Mouse (Mus musculus): ENCODE data around the gene Slc39a5. TPM values are rescaled to one million over a fixed set of nuclear protein-coding genes. Genes with fewer than 3 reads are reported as not detected.

Slc39a5 gene
- polyA plus RNA-seq, 1 experiment from 2014 or later, result 47.1 TPM

DNA sequence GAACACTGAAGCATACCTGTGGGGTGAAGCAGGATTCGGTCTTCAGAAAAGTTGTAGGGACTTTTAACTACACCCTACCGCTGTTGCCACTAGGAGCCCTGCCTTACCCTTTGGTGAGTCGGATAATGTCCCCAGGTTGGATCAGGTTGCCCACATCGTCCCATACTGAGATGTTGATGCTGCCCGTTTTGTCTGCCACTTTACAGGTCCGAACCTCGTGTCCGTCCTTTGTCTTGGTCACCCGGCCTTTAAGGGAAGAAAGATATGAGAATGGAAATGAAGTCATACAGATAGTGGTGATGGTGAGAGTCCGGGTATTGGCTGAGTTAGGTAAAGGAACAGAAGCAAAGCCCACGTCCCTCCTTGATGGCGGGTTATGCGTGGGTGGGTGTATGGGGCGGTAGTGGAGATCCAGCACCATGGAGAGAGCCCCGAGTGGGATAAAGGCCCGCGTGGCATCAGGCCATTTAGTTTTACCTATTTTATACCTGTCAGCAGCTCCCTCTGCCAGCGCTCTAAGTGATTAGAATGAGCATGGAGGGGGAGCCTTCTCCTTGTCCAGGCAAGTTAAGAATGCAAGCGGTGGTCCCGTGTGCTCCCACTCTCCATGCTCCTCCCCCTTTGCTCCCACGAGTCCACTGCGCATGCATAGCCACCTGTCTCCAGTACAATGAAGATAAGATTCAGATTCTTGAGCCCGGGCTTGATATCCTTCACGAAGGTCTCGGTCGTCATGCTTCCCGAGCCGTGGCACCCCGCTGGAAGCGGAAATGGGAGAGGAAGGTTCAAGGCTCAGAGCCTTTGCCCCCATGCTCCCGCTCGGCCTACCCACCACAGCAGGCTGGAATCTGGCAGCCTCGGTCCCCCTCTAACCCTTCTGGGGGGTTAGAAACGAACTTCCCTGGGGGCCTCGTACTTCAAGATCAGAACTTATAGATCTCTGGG, 7.8 kb upstream of the Slc39a5 start:
- H3K9me3 ChIP-seq (replicated peaks), result no peaks in the 10 kb centered on the region
- WGBS, result 16% methylated on average over 35 of the region's 35 CpGs
- no peak for ATAC-seq (replicated peaks; ENCODE audit: low FRiP score)

DNA sequence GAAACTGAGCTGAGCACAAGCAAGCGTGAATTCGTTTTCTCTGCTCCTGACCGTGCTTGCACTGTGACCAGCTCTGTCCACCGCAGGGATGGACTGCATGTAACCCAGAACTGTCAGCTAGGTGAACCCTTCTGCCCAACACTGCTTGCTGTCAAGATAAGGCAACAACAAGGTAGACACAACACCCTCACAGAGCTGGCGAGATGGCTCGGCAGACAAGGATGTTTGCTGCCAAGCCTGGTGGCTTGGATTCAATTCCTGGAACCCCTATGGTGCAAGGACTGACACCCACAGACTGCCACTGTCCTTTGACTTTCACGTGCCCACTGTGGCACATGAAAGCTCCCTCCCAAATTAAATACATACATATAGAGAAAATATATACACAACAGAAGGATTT, 2.9 kb upstream of the Slc39a5 start:
- Histone ChIP-seq H3K9ac (no peak overlapping the region), H3K36me3 (peaks cover 21% of the 10 kb centered on the region), H3K4me3 (replicated peaks) (no peak overlapping the region), H3K4me1 (peaks cover 31% of the 10 kb centered on the region), H3K27me3 (no peaks in the 10 kb centered on the region), H3K9me3 (replicated peaks) (no peaks in the 10 kb centered on the region), H3K27ac (no peak overlapping the region), H3K4me2 (no peak overlapping the region)
- WGBS, result 85% methylated on average over 7 of the region's 7 CpGs
- ATAC-seq (replicated peaks; ENCODE audit: low FRiP score), result no peak

More for the DNA sequence above, 7.8 kb upstream of the Slc39a5 start:
- Histone ChIP-seq H3K4me2 (peak overlapping the region; percentile 96), H3K27me3 (no peaks in the 10 kb centered on the region), H3K4me3 (replicated peaks) (peak overlapping the region; percentile 67), H3K36me3 (peaks cover 26% of the 10 kb centered on the region), H3K4me1 (peaks cover 46% of the 10 kb centered on the region), H3K27ac (peak overlapping the region; percentile 34), H3K9ac (peak overlapping the region; percentile 61)

DNA sequence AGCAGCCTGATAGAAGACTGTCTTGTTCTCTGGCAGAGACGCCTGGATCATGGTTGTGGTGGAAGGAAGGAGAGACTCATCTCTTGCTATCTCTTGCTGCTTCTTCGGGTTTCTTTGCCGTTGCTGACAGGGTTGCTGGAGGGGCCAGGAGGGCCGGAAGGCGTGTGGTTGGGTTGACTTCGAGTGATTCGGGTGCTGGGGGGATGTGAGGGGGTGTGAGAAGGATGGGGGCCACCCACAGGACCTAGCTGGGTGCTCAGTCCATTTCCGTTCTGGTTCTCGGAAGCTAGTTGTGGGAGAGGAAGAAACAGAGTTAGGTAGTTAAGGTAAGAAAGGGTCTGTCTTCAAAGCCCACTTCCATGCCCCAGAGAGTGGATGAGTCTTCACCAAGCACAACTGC, 609 bp upstream of the Slc39a5 start:
- no peaks in the 10 kb centered on the region for H3K27me3 ChIP-seq
- H3K4me3 ChIP-seq (replicated peaks), result no peak overlapping the region
- H3K27ac ChIP-seq, result no peak overlapping the region
- no peaks in the 10 kb centered on the region for H3K9me3 ChIP-seq (replicated peaks)
- ATAC-seq (replicated peaks; ENCODE audit: low FRiP score), result no peak
- H3K4me1 ChIP-seq, result peaks cover 25% of the 10 kb centered on the region
- H3K36me3 ChIP-seq, result peaks cover 19% of the 10 kb centered on the region
- no peak overlapping the region for H3K4me2 ChIP-seq
- 78% methylated on average over 9 of the region's 9 CpGs for WGBS
- no peak overlapping the region for H3K9ac ChIP-seq

DNA sequence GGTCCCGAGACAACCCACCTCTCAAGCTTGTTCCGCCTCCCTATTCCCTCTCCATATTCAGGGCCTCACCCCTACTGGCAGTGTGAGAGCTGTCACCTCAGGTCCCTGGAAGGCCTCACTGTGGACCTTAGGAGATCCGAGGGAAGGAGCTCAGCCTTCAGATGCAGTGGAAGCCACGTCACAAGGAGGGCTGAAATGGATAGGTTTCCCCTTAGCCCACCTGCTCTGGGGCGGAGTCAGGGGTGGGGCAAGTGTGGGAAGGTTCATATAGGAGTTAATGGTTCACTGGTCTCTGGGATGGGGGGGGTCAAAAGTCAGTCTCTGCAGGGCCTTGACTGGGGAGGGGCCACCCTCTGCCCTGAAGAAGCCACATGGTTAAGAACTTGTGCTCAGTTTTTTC, 691 bp downstream of the Slc39a5 start:
- WGBS, result 20% methylated on average over 5 of the region's 5 CpGs
- Histone ChIP-seq H3K27me3 (no peaks in the 10 kb centered on the region), H3K4me3 (replicated peaks) (peak overlapping the region; percentile 29), H3K27ac (peak overlapping the region; percentile 66), H3K9me3 (replicated peaks) (no peaks in the 10 kb centered on the region), H3K9ac (no peak overlapping the region), H3K4me1 (peaks cover 29% of the 10 kb centered on the region), H3K36me3 (peaks cover 19% of the 10 kb centered on the region), H3K4me2 (peak overlapping the region; percentile 48)
- peak; percentile 83 for ATAC-seq (replicated peaks; ENCODE audit: low FRiP score)

DNA sequence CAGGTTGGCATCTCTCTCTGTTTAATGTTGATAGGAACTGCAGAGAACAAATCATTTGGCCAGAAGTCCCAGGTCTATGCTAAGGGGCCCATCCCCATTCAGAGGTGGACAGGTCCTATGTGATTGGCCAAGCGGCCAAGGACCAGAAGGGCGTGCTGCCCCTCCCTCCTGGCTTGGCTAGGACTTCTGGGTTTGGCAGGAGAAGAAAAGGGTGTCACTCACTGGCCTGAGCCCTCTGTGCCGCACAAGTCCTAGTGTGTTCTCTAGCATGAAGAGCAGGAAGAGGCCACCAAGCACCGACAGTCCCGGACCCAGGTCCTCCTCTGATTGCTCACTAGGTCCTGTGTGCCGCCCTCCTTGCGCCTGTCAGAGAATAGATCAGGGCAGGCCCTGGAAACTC, 3.6 kb downstream of the Slc39a5 start:
- H3K4me2 ChIP-seq, result no peak overlapping the region
- no peak overlapping the region for H3K4me3 ChIP-seq (replicated peaks)
- peaks cover 34% of the 10 kb centered on the region for H3K4me1 ChIP-seq
- no peaks in the 10 kb centered on the region for H3K27me3 ChIP-seq
- H3K9ac ChIP-seq, result no peak overlapping the region
- H3K27ac ChIP-seq, result no peak overlapping the region
- peaks cover 47% of the 10 kb centered on the region for H3K36me3 ChIP-seq
- no peak for ATAC-seq (replicated peaks; ENCODE audit: low FRiP score)
- WGBS, result 55% methylated on average over 7 of the region's 7 CpGs
- H3K9me3 ChIP-seq (replicated peaks), result no peaks in the 10 kb centered on the region

DNA sequence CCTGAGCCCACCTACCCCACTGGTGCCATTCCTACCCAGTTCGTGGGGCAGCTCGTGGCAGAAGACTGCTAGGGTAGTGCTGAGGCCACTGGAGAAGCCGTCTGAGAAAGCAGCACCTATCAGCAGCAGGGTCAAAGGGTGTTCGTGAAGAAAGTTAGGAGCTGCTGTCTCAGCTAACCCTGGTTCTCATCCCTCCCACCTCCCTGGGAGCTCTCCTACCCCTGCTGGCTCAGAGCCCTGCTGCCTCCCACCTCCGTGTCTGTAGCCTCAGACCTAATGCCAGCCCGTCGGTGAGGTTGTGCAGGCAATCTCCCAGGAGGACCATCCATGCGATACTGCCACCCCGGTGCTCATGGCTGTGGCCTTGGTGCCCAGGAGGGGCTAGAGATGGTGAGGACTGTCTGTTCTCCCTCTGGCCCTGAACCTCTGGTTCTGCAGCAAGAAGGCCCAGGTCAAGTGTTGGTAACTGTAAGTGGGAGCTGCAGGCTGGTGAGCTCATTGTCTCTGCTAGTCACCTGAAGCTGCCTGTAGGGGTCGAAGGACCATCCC, 4.2 kb downstream of the Slc39a5 start:
- H3K9me3 ChIP-seq (replicated peaks), result no peaks in the 10 kb centered on the region
- no peak overlapping the region for H3K9ac ChIP-seq
- H3K27me3 ChIP-seq, result no peaks in the 10 kb centered on the region
- H3K4me2 ChIP-seq, result no peak overlapping the region
- peaks cover 34% of the 10 kb centered on the region for H3K4me1 ChIP-seq
- no peak overlapping the region for H3K4me3 ChIP-seq (replicated peaks)
- ATAC-seq (replicated peaks; ENCODE audit: low FRiP score), result no peak
- WGBS, result 67% methylated on average over 10 of the region's 10 CpGs
- H3K36me3 ChIP-seq, result peaks cover 53% of the 10 kb centered on the region
- H3K27ac ChIP-seq, result no peak overlapping the region

DNA sequence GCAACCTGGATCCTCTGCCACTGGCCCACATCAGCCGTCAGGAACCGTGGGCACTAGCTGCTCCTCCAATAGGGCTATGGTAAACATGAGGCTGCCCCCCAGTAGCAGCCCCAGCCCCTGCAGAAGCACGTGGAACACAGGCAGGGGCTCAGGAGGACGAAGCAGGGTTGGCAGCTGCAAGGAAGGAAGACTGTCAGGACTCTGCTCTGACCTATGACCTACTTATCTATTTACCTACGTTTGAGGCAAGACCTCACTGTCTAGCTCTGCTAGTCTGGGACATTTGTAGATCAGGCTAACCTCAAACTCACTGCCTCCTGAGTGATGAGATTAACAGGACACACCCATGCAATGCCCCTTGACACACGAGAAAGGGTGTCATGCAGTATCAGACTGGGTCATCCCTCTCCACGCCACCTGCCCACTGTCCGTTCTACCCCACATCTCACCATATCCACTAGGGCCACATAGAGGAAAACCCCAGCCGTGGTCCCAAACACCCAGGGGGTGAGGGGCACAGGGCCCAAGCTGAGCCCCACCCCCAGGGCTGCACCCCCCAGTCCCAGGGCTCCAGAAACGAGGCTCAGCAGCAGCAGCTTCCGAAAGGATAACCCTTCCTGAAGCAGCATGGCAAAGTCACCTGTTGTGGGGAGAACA, 4.9 kb downstream of the Slc39a5 start:
- H3K4me1 ChIP-seq, result peaks cover 32% of the 10 kb centered on the region
- no peak overlapping the region for H3K4me3 ChIP-seq (replicated peaks)
- no peaks in the 10 kb centered on the region for H3K27me3 ChIP-seq
- H3K4me2 ChIP-seq, result no peak overlapping the region
- H3K9me3 ChIP-seq (replicated peaks), result no peaks in the 10 kb centered on the region
- H3K36me3 ChIP-seq, result peaks cover 60% of the 10 kb centered on the region
- WGBS, result 67% methylated on average over 11 of the region's 11 CpGs
- H3K27ac ChIP-seq, result no peak overlapping the region
- H3K9ac ChIP-seq, result no peak overlapping the region
- no peak for ATAC-seq (replicated peaks; ENCODE audit: low FRiP score)

DNA sequence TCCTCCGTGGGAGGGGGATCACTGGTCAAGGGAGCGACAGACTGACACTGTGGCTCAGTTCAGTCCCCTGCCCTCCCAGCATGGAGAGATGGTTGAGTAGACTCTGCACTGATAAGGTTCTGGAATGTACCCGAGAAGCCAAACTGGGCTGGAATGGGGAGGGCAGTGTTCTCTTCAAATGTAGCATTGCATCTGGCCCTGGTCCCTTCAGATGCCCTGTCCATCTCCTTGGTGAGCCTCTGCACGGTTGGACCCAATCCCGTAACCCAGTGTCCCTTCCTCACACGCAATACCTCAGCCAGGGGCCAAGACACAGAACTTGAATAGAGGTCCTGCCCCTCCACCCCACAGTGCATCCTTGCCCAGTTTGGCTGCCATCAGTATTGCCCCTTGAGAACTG, 9.2 kb downstream of the Slc39a5 start:
- no peaks in the 10 kb centered on the region for H3K9me3 ChIP-seq (replicated peaks)
- peaks cover 100% of the 10 kb centered on the region for H3K36me3 ChIP-seq
- H3K4me3 ChIP-seq (replicated peaks), result no peak overlapping the region
- H3K27ac ChIP-seq, result no peak overlapping the region
- 73% methylated on average over 6 of the region's 6 CpGs for WGBS
- no peak overlapping the region for H3K9ac ChIP-seq
- no peaks in the 10 kb centered on the region for H3K27me3 ChIP-seq
- H3K4me1 ChIP-seq, result 0 out of 2 replicates have a peak, but pooled peaks cover 12% of the 10 kb centered on the region
- no peak for ATAC-seq (replicated peaks; ENCODE audit: low FRiP score)
- no peak overlapping the region for H3K4me2 ChIP-seq

DNA sequence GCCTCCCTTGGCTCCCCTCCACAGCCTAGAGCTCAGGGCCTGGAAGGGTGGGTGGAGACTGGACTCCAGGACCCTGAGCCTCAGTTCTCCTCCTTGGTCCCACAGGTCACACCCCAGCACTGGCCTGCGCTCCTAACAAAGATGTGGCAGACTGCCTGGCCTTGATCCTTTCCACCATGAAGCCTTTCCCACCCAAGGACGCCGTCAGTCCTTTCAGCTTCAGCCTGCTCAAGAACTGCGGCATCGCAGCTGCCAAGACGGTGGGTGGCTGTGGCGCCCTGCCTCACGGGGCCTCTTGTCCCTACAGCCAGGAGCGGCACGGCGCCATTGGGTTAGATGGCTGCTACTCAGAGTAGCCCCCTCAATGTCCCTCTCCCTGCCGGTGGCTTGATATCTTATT, 10.7 kb downstream of the Slc39a5 start:
- Histone ChIP-seq H3K27ac (no peak overlapping the region), H3K4me1 (0 out of 2 replicates have a peak, but pooled peaks cover 5% of the 10 kb centered on the region), H3K9ac (no peak overlapping the region), H3K4me3 (replicated peaks) (no peak overlapping the region), H3K27me3 (no peaks in the 10 kb centered on the region), H3K36me3 (peaks cover 100% of the 10 kb centered on the region), H3K4me2 (no peak overlapping the region), H3K9me3 (replicated peaks) (no peaks in the 10 kb centered on the region)
- ATAC-seq (replicated peaks; ENCODE audit: low FRiP score), result no peak
- 92% methylated on average over 12 of the region's 12 CpGs for WGBS

DNA sequence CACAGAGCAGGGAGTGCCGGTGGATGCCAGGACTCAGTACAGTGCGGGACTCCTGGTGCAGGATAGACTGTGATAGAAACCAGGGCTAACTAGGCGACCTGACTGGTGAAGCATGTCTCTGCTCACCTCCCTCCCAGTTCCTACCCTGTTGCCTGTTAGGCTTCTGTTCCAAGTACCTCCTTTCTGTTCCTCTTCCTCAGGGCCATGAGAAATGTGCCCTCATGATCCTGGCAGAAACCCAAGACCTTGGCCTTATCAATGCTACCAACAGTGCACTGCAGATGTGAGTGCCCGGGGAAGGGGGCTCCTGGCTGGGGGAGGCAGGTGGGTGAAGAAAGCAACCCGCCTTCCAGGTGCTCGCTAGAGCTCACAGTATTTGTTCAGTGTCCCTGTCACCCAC, 11.5 kb downstream of the Slc39a5 start:
- 89% methylated on average over 6 of the region's 6 CpGs for WGBS
- 0 out of 2 replicates have a peak, but pooled peaks cover 5% of the 10 kb centered on the region for H3K4me1 ChIP-seq
- peaks cover 100% of the 10 kb centered on the region for H3K36me3 ChIP-seq
- no peak overlapping the region for H3K4me3 ChIP-seq (replicated peaks)
- H3K4me2 ChIP-seq, result no peak overlapping the region
- no peak overlapping the region for H3K9ac ChIP-seq
- no peak for ATAC-seq (replicated peaks; ENCODE audit: low FRiP score)
- H3K27me3 ChIP-seq, result no peaks in the 10 kb centered on the region
- H3K9me3 ChIP-seq (replicated peaks), result no peaks in the 10 kb centered on the region
- no peak overlapping the region for H3K27ac ChIP-seq

DNA sequence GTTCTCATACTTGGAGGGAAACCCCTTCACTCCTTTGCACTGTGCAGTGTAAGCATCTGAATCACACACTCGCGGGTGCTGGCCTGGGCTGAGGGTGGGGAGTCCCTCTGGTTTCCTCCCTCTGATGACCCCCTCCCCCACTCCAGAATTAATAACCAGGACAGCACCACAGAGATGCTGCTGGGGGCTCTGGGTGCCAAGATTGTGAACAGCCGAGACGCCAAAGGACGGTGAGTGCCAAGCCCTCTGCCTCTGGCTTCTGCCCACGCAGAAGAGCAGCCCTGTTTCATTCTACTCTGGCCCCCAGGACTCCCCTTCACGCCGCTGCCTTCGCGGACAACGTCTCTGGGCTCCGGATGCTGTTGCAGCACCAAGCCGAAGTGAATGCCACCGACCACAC, 12.1 kb downstream of the Slc39a5 start:
- no peaks in the 10 kb centered on the region for H3K27me3 ChIP-seq
- H3K4me3 ChIP-seq (replicated peaks), result no peak overlapping the region
- no peak for ATAC-seq (replicated peaks; ENCODE audit: low FRiP score)
- WGBS, result 90% methylated on average over 14 of the region's 14 CpGs
- H3K4me1 ChIP-seq, result 0 out of 2 replicates have a peak, but pooled peaks cover 5% of the 10 kb centered on the region
- no peaks in the 10 kb centered on the region for H3K9me3 ChIP-seq (replicated peaks)
- no peak overlapping the region for H3K4me2 ChIP-seq
- no peak overlapping the region for H3K9ac ChIP-seq
- no peak overlapping the region for H3K27ac ChIP-seq
- peaks cover 100% of the 10 kb centered on the region for H3K36me3 ChIP-seq

DNA sequence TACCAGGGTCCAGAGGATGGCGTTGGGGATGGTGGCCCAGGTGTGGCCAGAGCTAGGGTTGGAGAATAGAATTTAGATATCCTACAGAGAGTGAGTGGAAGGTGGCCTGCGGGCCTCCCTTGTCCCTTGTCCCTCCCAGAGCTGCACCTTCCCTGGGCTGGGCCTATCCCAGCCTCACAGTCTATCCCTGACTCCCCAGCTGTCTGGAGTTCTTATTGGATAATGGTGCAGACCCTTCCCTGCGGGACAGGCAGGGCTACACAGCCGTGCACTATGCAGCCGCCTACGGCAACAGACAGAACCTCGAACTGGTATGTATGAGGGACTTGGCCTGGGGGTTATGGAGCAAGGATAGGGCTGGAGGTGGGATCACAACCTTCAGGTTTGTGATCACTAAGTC, 15.1 kb downstream of the Slc39a5 start:
- H3K4me3 ChIP-seq (replicated peaks), result no peak overlapping the region
- ATAC-seq (replicated peaks; ENCODE audit: low FRiP score), result no peak
- H3K9me3 ChIP-seq (replicated peaks), result no peaks in the 10 kb centered on the region
- no peak overlapping the region for H3K4me2 ChIP-seq
- H3K36me3 ChIP-seq, result peaks cover 100% of the 10 kb centered on the region
- 92% methylated on average over 7 of the region's 7 CpGs for WGBS
- H3K27me3 ChIP-seq, result no peaks in the 10 kb centered on the region
- no peak overlapping the region for H3K9ac ChIP-seq
- no peaks in the 10 kb centered on the region for H3K4me1 ChIP-seq
- H3K27ac ChIP-seq, result no peak overlapping the region

Data from kidney, embryonic 15.5 days (tissue).